Mouse (Mus musculus) CH12.LX (cell line): Measurements from ENCODE around the gene Abtb2.

ENCODE experiments used
- E2F4 ChIP-seq: IDR thresholded peaks from 2 replicates; pipeline ENCODE4 v1.6.1; 2011; ENCODE audit warnings: low read depth, low read length, improper control_type of control experiment; ENCODE audit not compliant: insufficient replicate concordance
- MAX ChIP-seq: IDR thresholded peaks from 2 replicates; pipeline ENCODE4 v1.6.1; 2011; ENCODE audit warnings: low read length, improper control_type of control experiment
- MAZ ChIP-seq: IDR thresholded peaks from 2 replicates; pipeline ENCODE4 v1.6.1; 2012; ENCODE audit warnings: low read depth, mild to moderate bottlenecking, inconsistent platforms, low read length, improper control_type of control experiment, moderate library complexity
- POLR2A ChIP-seq: IDR thresholded peaks from 2 replicates; pipeline ENCODE4 v1.6.1; 2011; ENCODE audit warnings: low read depth, mild to moderate bottlenecking, improper control_type of control experiment, low read length
- RAD21 ChIP-seq: IDR thresholded peaks from 2 replicates; pipeline ENCODE4 v1.6.1; 2011; ENCODE audit warnings: low read depth, mild to moderate bottlenecking, low read length, improper control_type of control experiment, moderate library complexity
- ZNF384 ChIP-seq: IDR thresholded peaks from 2 replicates; pipeline ENCODE4 v1.6.1; 2012; ENCODE audit warnings: low read depth, low read length, improper control_type of control experiment, inconsistent platforms

- TF ChIP-seq MAZ = no peak
- no peak for TF ChIP-seq E2F4
- TF ChIP-seq MAX = no peak
- TF ChIP-seq POLR2A = no peak
- no peak for TF ChIP-seq RAD21
- TF ChIP-seq ZNF384 = no peak
Measured at GRCm38 (mm10) chr2:103516472-103516871, 49.6 kb upstream of the Abtb2 start.
